Mouse (Mus musculus) embryo, embryonic 11.5 days (tissue): ENCODE data around the gene Serpina3n.
"Not testable (repeated sequence)": the region's sequence is repeated elsewhere in the genome, so short reads cannot be mapped to it uniquely, and the experiment has no call there.

Source experiments
- DNase-seq: peaks from one replicate; pipeline ENCODE4 v3.0.0-alpha.2; 2012; ENCODE audit warnings: low read depth, low spot score

Gene Serpina3n

DNA sequence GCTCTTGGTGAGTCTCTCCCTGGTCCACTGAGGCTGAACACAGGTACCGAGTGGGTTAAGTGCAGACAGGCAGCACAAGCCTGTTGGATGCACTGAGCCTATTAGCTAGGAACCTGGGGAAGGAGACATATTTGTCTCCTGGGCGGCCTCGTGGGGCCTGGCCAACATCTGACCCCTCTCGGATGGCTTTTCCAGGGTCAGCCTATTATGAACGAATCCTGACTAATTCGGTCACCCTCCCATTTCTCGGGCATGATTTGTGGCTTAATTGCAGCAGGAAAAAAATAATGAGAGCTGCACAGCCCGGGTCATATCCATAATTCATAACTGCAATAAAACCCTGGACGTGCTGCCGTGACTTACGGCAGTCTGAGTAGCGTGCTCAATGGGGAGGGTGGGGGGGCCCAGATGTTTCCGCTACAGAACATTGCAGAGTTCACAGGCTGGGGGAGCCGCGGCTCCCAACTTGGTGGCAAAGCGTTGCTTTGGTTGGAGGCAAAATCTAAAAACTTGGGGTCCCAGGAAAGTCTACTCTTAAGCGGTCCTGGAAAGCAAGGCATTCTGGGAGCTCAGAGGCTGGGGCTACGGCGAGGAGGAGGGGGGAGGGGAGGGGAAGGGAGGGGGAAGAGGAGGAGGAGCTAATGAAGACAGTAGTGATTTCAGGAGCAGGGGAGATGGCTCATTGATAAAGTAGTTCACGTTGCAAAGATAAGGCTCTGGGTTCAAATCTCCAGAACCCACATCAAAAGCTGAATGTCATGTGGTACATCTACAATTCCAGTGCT is 27.6 kb downstream of the Serpina3n start:
- peak; percentile 34 for DNase-seq

DNA sequence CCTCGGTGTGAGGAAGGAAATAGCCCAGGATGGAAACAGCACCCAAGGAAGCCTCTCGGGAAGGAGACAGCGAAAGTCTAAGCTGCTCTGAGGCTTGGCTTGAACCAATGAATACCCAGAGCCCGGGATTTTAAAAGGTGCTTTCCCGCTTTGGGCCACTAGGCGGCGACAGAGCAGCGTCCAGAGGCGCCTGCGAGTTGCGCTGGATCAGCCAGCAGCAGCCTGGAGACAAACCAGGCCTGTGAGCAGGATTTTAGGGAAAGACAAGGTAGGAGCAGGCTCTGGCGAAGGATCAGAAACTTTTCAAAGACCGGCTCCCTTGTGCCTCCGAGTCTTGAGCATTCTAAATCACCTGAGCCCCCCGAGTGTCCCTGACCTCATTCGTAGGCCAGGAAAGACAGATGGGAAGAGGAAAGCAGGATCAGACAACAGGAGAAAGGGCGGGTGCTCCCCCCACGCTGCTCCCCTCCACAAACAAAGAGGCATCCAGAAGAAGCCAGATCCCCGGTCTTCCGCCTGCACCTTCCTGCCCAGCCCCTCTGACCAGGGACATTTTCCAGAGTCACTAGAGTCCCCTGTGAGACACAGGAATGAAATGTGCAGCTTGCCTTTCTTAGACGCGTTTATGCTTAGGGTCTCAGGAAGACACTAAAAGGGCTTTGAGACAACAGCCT is 33.7 kb downstream of the Serpina3n start:
- peak; percentile 78 for DNase-seq

DNA sequence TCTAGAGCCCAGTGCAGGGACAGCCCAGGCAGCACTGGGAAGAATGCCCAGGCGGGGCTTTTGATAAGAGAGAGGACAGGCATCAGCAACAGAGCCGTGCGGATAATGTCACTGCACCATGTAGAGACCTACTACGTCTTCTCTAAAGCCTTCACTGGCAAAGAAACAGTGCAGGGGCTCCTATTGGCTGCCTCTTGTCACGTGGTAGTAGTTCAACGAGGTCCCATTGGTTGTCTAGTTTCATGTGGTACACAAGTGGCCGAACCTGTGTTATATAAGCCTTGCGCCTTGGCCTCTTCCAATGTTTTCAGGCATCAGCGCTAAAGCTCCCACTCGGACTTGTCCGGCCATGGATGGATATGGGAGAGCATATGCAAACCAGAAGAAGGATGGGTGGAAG is 37.2 kb downstream of the Serpina3n start:
- DNase-seq: no peak

DNA sequence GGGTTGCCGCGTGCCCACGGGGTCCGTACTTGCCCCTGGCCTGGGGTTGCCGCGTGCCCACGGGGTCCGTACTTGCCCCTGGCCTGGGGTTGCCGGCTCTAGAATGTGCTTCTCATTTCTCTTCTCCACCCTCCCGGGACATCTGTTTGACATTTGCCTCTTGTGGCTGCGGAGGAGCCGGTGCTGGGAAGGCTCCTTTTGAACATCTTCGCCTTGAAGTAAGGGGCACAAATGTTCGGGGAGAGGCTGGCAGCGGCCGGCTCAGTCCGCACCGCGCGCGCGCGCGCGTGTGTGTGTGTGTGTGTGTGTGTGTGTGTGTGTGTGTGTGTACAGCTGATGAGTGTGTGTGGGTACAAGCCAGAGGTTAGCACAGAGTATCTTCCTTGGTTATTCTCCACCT is 40.5 kb downstream of the Serpina3n start:
- not testable (repeated sequence) for DNase-seq

DNA sequence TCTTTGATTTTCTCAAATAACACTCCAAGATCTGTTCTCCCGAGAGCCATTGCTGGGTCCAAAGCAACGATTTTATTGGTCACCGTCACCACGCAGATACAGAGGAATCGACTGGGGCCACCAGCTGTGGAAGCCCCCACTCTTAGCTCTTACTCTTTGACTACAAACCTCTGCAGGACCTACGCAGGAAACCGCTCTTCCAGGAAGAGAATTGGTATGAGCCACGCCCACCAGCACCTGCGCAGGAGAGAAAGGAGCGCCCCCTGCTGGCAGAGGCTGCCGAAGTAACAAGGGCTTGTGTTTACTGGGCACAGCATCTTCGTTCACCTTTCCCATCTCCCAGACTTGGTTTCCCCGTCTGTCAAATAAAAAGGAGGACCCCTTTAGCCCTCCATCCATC is 41.6 kb downstream of the Serpina3n start:
- no peak for DNase-seq

DNA sequence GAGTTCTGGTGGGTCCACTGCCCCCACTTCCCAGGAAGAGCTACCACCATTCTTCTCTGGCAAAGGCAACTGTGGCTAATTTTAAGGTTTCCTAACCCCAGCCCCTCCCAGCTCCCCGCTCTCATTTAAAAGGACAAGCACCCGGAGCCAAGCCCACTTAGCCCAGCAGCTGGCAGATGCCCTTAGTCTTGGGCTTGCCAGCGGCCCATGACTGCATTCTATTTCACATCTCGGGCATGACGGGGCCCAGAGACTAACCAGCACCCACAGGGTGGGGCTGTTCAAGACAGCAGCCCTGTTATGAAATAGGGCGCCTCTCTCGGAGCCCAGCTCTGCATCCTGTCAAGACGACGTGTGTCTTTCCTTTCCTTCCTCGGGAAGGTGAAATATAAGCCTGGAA is 43.7 kb downstream of the Serpina3n start:
- no peak for DNase-seq

DNA sequence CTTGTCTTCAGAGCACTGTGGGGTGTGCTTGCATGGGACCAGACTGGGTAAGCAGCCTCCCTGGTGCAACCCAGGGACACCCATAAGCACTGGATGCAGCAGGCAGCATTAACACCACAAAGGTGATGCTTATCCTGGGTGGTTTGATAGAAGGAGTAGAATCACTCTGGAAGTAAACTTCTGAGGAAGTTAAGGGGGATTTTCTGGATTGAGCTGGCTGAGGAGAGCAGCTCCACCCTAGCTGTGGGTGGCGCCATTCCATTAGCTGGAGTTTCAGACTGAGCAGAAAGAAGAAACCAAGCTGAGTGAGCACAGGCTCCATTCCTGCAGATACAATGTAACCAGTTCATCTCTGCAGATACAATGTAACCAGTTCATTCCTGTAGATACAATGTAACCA is 46.5 kb downstream of the Serpina3n start:
- DNase-seq: no peak

DNA sequence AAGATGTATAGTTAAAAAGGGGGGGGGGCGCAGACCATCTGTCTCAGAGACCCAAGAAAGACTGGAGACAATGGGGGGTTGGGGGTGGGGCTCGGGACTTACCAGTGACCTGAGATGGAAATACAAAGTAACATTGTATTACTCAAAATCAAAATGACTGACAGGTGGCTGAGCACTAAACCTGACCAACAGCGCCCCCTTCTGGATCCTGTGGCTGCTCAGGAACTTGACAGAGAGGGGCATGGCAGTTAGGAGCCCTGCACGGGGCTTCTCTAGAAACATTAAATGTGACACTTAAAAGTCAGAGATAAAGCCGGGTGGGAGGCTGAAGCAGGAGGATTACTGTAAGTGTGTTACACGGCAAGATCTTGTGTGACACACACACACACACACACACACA is 52.8 kb downstream of the Serpina3n start:
- no peak for DNase-seq

DNA sequence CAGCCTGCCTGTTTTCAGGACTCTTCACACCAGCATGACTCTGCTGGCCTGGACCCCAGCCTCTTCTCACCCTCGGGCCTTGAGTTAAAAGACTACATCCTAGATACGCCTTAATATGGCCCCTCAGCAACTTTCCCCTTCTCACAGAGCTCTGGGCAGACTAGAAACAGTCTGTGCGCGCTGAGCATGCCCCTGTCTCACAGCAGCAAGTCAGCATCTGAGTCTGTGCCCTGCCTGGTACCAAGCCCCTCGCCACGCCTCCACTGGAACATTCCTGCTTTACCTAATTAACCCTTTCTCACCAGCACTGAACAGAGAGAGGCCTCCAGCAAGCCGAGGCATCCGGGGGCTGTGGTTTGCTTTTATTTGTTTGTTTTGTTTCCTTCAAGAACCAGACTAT is 54.8 kb downstream of the Serpina3n start:
- DNase-seq: no peak
